Mouse (Mus musculus): Measurements from ENCODE around the gene Scn3b.

DNA sequence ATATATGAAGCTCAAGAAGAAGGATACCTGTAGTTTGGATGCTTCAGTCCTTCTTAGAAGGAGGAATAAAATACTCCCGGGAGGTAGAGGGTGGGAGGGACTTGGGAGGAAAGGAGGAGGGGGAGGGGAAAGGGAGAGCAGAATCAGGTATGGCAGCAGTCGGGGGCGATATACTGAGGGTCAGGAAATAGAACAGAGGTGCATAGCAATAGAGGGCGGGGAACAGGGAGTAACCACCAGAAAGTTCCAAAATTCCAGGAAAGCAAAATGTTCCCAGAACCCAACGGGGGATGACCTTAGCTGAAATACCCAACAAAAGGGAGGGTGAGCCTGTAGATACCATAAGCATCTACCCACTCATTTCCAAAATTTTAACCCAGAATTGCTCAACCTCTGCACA, 28.7 kb upstream of the Scn3b start:
- no peak for TF ChIP-seq GATA1 (IDR thresholded peaks at IDR 0.05; ENCODE audit: low read length)
- TF ChIP-seq TAL1 (IDR thresholded peaks at IDR 0.05; ENCODE audit: low read length), result no peak
